Mouse (Mus musculus): ENCODE results near the gene Dgat2. TPM values are rescaled to one million over a fixed set of nuclear protein-coding genes. Genes with fewer than 3 reads are reported as not detected.
A peak's percentile ranks its signal among the peaks of the same experiment; 100 is the strongest.

The Dgat2 gene
- polyA plus RNA-seq, 1 experiment from 2014 or later: 17.0 TPM

GRCm38 (mm10) chr7:99147494-99147893 is 35.0 kb downstream of the Dgat2 start:
- Histone ChIP-seq H3K36me3 (ENCODE audit: insufficient read depth) (no peaks in the 10 kb centered on the region), H3K27me3 (ENCODE audit: insufficient read depth, low read length) (no peaks in the 10 kb centered on the region), H3K9me3 (ENCODE audit: low read depth, low read length) (no peaks in the 10 kb centered on the region), H3K4me3 (ENCODE audit: low read depth, low read length) (no peak overlapping the region), H3K27ac (ENCODE audit: low read depth) (no peak overlapping the region), H3K9ac (no peak overlapping the region), H3K4me2 (no peak overlapping the region), H3K4me1 (ENCODE audit: insufficient read depth) (peaks cover 4% of the 10 kb centered on the region; the same call in 1 of the 2 replicates)
- 70% methylated on average over 7 of the region's 7 CpGs for WGBS
- DNase-seq (no peak), ATAC-seq (ENCODE audit: insufficient read depth) (no peak)
- no peak for TF ChIP-seq CTCF (IDR thresholded peaks at IDR 0.05; ENCODE audit: low read depth)

- no peak overlapping the region for H3K27ac ChIP-seq (ENCODE audit: low read depth)
- no peaks in the 10 kb centered on the region for H3K9me3 ChIP-seq (ENCODE audit: low read depth, low read length)
- no peak for TF ChIP-seq CTCF (IDR thresholded peaks at IDR 0.05; ENCODE audit: low read depth)
- H3K4me3 ChIP-seq (ENCODE audit: low read depth, low read length): no peak overlapping the region
- ATAC-seq (ENCODE audit: insufficient read depth): no peak
- no peak for DNase-seq
- H3K27me3 ChIP-seq (ENCODE audit: insufficient read depth, low read length): no peaks in the 10 kb centered on the region
- no peak overlapping the region for H3K9ac ChIP-seq
- no peaks in the 10 kb centered on the region for H3K36me3 ChIP-seq (ENCODE audit: insufficient read depth)
- H3K4me2 ChIP-seq: no peak overlapping the region
- H3K4me1 ChIP-seq (ENCODE audit: insufficient read depth): peaks cover 4% of the 10 kb centered on the region; the same call in 1 of the 2 replicates
- 59% methylated on average over 7 of the region's 7 CpGs for WGBS
Measured at GRCm38 (mm10) chr7:99146906-99147305, 35.6 kb downstream of the Dgat2 start.

- ATAC-seq (ENCODE audit: insufficient read depth) (no peak), DNase-seq (peak; percentile 42)
- Histone ChIP-seq H3K4me1 (ENCODE audit: insufficient read depth) (peaks cover 4% of the 10 kb centered on the region; the same call in 1 of the 2 replicates), H3K9me3 (ENCODE audit: low read depth, low read length) (no peaks in the 10 kb centered on the region), H3K27me3 (ENCODE audit: insufficient read depth, low read length) (no peaks in the 10 kb centered on the region), H3K4me2 (no peak overlapping the region), H3K9ac (no peak overlapping the region), H3K36me3 (ENCODE audit: insufficient read depth) (no peaks in the 10 kb centered on the region), H3K4me3 (ENCODE audit: low read depth, low read length) (no peak overlapping the region), H3K27ac (ENCODE audit: low read depth) (no peak overlapping the region)
- TF ChIP-seq CTCF (IDR thresholded peaks at IDR 0.05; ENCODE audit: low read depth): no peak
- 26% methylated on average over 7 of the region's 7 CpGs for WGBS
Measured at GRCm38 (mm10) chr7:99146011-99146410, 36.5 kb downstream of the Dgat2 start.

DNA sequence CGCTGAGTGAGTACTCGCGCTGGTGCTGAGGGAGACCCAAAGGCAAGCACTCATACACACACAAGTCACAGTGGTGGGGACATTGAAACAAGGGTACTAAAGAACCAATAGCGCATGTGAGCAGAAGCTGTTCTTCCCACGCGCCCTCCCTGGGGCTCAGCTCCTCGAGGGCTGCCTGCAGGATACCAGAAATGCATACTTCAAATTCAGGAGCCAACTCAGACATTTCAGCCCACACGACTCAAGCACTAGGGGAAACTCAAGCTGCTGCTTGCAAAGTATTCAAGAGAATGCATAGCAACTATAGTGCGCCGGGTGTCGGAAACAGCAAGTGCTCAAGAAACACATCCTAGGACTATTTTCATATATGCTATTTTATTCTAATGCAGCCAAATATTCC is 37.9 kb downstream of the Dgat2 start:
- TF ChIP-seq CTCF (IDR thresholded peaks at IDR 0.05; ENCODE audit: low read depth): no peak
- no peaks in the 10 kb centered on the region for H3K36me3 ChIP-seq (ENCODE audit: insufficient read depth)
- H3K27me3 ChIP-seq (ENCODE audit: insufficient read depth, low read length): no peaks in the 10 kb centered on the region
- no peak overlapping the region for H3K4me2 ChIP-seq
- 52% methylated on average over 11 of the region's 11 CpGs for WGBS
- DNase-seq (peak; percentile 24), ATAC-seq (ENCODE audit: insufficient read depth) (no peak)
- peaks cover 6% of the 10 kb centered on the region; the same call in 1 of the 2 replicates for H3K4me1 ChIP-seq (ENCODE audit: insufficient read depth)
- H3K9me3 ChIP-seq (ENCODE audit: low read depth, low read length): no peaks in the 10 kb centered on the region
- no peak overlapping the region for H3K4me3 ChIP-seq (ENCODE audit: low read depth, low read length)
- no peak overlapping the region for H3K9ac ChIP-seq
- H3K27ac ChIP-seq (ENCODE audit: low read depth): no peak overlapping the region

- WGBS: 65% methylated on average over 3 of the region's 3 CpGs
- Histone ChIP-seq H3K4me2 (no peak overlapping the region), H3K9ac (no peak overlapping the region), H3K36me3 (ENCODE audit: insufficient read depth) (no peaks in the 10 kb centered on the region), H3K4me3 (ENCODE audit: low read depth, low read length) (no peak overlapping the region), H3K27ac (ENCODE audit: low read depth) (no peak overlapping the region), H3K4me1 (ENCODE audit: insufficient read depth) (peaks cover 13% of the 10 kb centered on the region; the same call in 1 of the 2 replicates), H3K27me3 (ENCODE audit: insufficient read depth, low read length) (no peaks in the 10 kb centered on the region), H3K9me3 (ENCODE audit: low read depth, low read length) (no peaks in the 10 kb centered on the region)
- no peak for TF ChIP-seq CTCF (IDR thresholded peaks at IDR 0.05; ENCODE audit: low read depth)
- DNase-seq: no peak
- ATAC-seq (ENCODE audit: insufficient read depth): no peak
Measured at GRCm38 (mm10) chr7:99143244-99143643, 39.3 kb downstream of the Dgat2 start.

- 29% methylated on average over 12 of the region's 12 CpGs for WGBS
- H3K9ac ChIP-seq: peak overlapping the region; percentile 14
- peaks cover 13% of the 10 kb centered on the region; the same call in 1 of the 2 replicates for H3K4me1 ChIP-seq (ENCODE audit: insufficient read depth)
- no peaks in the 10 kb centered on the region for H3K9me3 ChIP-seq (ENCODE audit: low read depth, low read length)
- TF ChIP-seq CTCF (IDR thresholded peaks at IDR 0.05; ENCODE audit: low read depth): no peak
- H3K27me3 ChIP-seq (ENCODE audit: insufficient read depth, low read length): no peaks in the 10 kb centered on the region
- H3K27ac ChIP-seq (ENCODE audit: low read depth): no peak overlapping the region
- ATAC-seq (ENCODE audit: insufficient read depth): no peak
- H3K36me3 ChIP-seq (ENCODE audit: insufficient read depth): no peaks in the 10 kb centered on the region
- peak overlapping the region; percentile 98 for H3K4me3 ChIP-seq (ENCODE audit: low read depth, low read length)
- peak overlapping the region; percentile 83 for H3K4me2 ChIP-seq
- DNase-seq: no peak
Measured at GRCm38 (mm10) chr7:99141919-99142606, 40.5 kb downstream of the Dgat2 start.

DNA sequence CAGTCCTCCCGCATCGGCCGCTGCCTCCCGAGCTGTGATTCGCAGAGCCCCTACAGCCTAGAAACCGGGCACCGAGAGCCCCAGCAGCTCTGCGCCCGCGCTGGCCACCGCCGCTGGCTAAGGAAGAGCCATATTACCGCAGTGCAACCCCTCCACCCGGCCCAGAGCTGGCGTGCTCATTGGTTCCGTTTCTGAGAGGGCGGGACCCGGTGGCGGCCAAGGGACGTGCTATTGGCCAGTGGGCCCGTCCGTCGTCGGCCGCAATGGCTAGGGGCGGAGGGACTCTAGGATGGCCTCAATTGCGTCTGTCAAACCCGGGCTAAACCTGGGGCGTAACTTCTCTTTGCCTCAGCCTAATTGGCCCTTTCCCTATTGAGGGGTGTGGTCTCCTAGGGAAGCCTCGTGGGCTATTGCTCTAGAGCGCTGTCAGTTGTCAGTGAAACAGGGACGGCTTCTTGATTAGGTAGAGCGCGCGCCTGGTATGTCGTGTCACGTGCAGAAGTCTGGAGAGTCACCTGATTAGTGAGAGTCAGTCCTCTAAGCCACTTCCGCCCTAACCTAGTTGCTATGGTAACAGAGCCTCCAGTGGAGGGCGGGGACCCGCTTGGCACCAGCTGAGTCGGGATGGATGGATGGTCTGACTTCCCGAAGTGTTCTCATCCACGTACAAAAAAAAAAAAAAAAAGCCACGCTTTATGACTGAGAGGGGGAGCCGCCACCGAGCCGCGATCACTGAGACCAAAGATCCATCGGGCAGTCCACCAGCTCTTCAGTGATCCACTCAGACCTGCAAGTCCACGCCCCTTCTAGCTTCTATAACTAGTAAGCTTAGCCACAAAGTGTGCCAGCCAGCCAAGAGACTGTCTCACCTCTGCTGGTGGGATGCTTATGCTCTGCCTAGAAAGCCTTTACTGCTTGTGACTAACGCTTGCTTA is 41.3 kb downstream of the Dgat2 start, which contains the start of gene Uvrag:
TSS of gene Uvrag (minus strand) at position 158 of the 935 bp plus-strand sequence.
- no peak for TF ChIP-seq CTCF (IDR thresholded peaks at IDR 0.05; ENCODE audit: low read depth)
- Histone ChIP-seq H3K4me3 (ENCODE audit: low read depth, low read length) (peak within 1 kb of the TSS; percentile 98), H3K27me3 (ENCODE audit: insufficient read depth, low read length) (no peaks in the 10 kb centered on the region), H3K4me2 (peak within 1 kb of the TSS; percentile 83), H3K27ac (ENCODE audit: low read depth) (peak within 1 kb of the TSS; percentile 85), H3K4me1 (ENCODE audit: insufficient read depth) (peaks cover 13% of the 10 kb centered on the region; the same call in 1 of the 2 replicates), H3K9ac (peak within 1 kb of the TSS; percentile 82), H3K9me3 (ENCODE audit: low read depth, low read length) (no peaks in the 10 kb centered on the region), H3K36me3 (ENCODE audit: insufficient read depth) (no peaks in the 10 kb centered on the region)
- DNase-seq: peak; percentile 98
- ATAC-seq (ENCODE audit: insufficient read depth): peak; percentile 99
- WGBS: under 1% methylated on average over 51 of the region's 51 CpGs

Data from lung, embryonic 14.5 days (tissue).